Mouse (Mus musculus): ENCODE measurements around the gene Kirrel3.

DNA sequence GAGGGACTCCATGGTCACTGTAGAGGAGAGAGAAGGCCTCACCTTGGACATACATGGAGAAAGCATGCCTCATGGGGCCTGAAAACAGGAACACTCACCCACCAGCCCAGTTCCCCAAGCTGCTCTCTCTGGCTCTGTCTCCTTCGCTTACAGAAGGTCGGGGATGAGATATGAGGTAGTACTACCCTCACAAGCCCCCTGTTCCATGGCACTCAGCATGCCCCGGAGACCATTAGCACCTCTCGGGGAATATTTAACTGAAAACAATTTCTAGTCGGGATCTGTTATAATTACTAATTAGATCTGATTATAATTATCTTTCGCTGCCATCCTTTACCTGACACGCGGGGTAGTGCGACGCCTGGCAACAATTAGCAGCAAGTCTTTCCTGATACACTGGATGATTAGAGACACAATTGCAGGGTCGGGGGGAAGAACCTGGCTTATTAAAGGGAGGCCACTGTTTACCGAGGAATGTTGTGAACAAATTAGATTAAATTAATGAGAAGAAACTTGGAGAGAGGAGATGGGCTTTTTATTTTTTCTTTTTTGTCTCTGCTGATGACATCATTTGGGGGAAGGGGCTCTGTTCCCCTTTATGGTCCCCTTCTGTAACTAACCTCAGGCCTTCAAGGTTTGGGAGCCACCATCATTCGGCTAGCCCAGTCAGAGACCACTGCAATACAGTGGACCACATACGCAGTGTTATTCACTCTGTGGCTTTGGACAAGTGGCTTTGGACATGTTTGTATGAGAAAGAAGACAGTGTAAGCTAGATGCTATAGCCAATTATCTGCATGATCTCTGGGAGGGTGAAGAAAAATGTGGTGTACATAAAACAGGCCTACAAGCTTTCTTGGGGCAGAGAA lies 478.7 kb downstream of the Kirrel3 start:
- no peak for TF ChIP-seq CTCF (IDR thresholded peaks at IDR 0.05; ENCODE audit: low read depth)
- TF ChIP-seq EP300 (IDR thresholded peaks at IDR 0.05; ENCODE audit: low read depth): no peak
